Mouse (Mus musculus): ENCODE data around the gene Cep57.
"Not testable (repeated sequence)": the region's sequence is repeated elsewhere in the genome, so short reads cannot be mapped to it uniquely, and the experiment has no call there.

The Cep57 gene

DNA sequence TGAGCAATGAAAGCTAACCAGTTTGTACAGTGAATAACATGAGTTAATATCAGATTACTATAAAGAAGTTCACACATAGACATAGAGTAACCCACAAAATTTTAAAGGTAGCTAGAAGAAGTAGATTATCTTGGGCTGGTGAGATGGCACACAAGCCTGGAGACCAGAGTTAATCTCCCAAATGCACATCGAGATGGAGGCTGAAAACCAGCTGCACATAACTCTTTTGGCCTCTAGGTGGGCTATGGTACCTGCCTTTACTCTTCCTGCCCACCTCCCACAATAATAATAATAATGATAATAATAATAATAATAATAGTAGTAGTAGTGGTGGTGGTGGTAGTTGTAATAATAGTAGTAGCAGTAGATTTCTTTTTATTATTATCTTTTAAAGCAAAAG, 32.6 kb downstream of the Cep57 start:
- DNase-seq (ENCODE audit: low spot score) = no peak

DNA sequence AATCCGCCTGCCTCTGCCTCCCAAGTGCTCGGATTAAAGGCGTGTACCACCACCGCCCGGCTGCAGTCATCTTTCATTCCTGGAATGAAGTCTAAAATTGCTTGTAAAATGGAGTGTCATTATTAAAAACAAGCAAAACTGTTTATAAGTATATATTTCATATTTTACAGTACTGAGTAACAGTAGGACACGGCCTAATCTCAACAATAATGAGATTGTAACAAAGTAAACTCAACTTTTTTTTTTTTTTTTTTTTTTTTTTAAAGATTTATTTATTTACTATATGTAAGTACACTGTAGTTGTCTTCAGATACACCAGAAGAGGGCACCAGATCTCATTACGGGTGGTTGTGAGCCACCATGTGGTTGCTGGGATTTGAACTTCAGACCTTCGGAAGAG, 36.0 kb downstream of the Cep57 start:
- not testable (repeated sequence) for DNase-seq (ENCODE audit: low spot score)

DNA sequence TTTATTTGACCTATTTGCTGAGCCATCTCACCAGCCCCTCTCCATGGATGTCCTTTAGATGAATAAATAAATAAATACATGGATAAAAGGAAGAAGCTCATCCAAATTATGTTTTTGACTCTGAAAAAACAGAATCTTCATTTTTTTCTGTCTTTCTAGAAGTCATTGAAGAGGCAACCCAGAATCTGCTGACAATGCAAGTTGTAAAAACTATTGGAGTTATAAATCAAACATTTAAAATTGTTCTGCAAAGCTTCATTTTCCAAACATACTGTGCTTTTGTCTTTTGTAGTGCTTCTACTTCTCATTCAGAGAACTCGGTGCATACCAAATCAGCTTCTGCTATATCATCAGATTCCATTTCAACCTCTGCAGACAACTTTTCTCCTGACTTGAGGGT, 44.9 kb downstream of the Cep57 start:
- DNase-seq (ENCODE audit: low spot score) = no peak

DNA sequence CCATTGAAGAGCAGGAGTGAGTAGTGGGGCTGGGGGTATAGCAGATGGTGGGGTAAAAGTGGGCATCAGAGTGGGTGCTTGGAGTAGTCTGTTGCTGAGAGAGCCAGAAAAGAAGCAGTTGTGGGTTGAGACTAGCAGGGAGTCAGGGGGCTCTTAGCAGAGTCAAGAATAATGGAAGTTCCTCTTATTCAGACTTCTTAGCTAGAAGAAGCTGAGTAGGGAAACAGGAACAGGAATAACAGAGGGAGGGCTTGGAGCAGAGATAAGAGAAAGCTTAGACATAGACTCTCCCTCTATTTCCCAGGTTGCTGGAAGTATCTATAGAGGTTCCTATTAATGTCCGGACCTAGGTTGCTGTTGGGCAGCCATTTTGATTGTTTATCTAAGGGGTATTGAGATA, 52.2 kb downstream of the Cep57 start:
- DNase-seq (ENCODE audit: low spot score) = no peak

DNA sequence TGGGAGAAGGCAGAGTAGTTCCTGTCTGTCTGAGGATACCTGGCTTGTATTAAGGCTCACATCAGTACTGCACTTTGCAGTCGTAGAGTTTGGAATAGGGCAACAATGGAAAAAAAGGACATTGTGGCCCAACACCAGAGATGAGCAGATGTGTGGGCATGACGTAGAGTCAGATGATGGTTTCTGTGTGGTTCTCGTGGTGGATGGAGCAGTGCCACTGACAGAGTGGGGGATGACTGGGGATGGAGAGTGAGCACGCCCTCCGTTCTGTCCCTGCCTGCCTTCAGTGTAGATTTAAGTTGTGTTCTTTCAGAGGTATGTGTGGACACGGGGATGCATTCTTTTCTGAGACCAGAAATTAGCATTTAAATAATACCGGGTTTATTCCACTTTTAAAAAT, 60.3 kb downstream of the Cep57 start:
- no peak for DNase-seq (ENCODE audit: low spot score)

DNA sequence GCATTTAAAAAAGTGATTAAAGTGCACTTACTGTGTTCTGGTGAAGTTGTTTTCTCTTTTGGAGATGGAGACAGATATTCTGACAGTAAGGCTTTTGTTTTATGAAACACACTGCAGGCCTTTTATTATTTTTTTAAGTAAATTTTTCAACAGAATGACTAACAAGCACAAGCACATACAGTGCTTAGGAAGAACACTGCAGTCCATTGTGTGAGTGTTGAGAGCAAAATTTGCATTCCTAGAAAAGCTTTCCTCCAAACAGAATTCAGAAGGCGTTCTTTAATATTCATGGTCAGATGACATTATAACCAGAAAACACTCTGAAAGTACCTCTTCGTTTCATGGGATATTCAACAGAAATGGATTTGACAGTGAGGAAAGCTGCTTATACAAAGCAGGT, 61.3 kb downstream of the Cep57 start:
- DNase-seq (ENCODE audit: low spot score) = no peak

DNA sequence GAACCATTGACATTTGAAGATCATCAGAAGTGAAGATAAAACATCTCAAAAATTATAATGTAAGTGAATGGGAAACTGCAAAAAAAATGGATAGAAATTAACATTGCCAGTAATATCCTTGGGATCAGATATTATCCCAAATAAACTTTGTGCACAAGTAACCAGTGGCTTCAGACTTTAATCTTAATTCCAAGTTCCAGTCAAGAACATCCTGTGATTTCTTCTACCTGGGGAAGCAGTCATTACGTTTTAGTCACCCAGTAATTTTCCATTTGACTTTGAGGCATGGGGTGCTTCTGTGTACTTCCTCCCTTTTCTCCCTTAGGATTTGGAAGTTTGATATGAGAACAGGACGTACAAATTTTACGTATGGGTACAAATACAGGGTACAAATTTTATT, 66.5 kb downstream of the Cep57 start:
- DNase-seq (ENCODE audit: low spot score) = no peak

All from adipocyte (in vitro differentiated cells).